8 mouse cellular contexts compared by ENCODE assay signal in the genomic region with DNA sequence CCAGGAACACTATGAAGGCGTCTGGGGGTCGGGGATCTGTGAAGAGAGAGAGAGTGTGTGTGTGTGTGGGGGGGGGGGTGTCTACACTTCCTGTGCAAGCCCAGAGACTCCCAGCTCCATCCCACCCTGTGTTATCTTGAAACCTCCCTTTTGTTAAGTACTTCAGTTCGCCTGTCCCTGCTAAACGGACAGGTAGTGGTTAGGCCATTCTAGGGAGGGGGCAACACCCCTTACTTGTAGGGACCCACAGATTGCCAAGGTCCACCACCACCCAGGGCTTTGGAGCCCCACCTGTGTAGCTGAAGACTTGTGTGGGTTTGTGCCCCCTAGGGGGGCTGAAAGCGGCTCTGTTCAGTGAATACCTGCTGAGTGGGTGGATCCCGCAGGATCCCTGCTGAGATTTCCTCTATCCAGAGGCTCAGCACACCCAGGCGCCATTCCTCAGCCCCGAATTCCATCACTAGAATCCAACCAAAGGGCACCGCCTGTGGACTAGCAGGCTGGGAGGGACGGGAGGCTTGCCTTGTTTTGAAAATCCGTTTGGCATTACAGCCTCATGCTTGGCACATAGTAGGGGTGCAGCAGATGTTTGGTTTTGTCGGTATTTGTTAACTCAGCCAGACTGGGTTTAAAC. TPM values are rescaled to one million over a fixed set of nuclear protein-coding genes. Genes with fewer than 3 reads are reported as not detected.
A peak's percentile ranks its signal among the peaks of the same experiment; 100 is the strongest.
DNase-seq lines count a peak whose midpoint lies in the region; ATAC-seq and TF ChIP-seq lines count a peak whose summit lies in the region.
"Had no signal": no experiment of that assay in that cellular context is flagged by ENCODE, and none has a peak within 500 bp of the region (broad histone marks: within the 10 kb centered on the region; RNA-seq: fewer than 3 reads in every experiment).

No protein-coding gene starts in this region.

- H3K9me3 ChIP-seq in embryonic facial prominence, embryonic 14.5 days (ENCODE audit: control insufficient read depth, low read length): no peaks in the 10 kb centered on the region
- no peaks in the 10 kb centered on the region for H3K9me3 ChIP-seq in limb, embryonic 14.5 days (ENCODE audit: control insufficient read depth, low read length)
- H3K9me3 ChIP-seq in neural tube, embryonic 15.5 days (replicated peaks): no peaks in the 10 kb centered on the region

- peaks cover 40% of the 10 kb centered on the region for H3K36me3 ChIP-seq in embryonic facial prominence, embryonic 14.5 days (ENCODE audit: control insufficient read depth, insufficient read depth, low read length)
- H3K36me3 ChIP-seq in limb, embryonic 14.5 days (ENCODE audit: control insufficient read depth, insufficient read depth, low read length): peaks cover 47% of the 10 kb centered on the region
- no peaks in the 10 kb centered on the region for H3K36me3 ChIP-seq in neural tube, embryonic 15.5 days

- peaks cover 16% of the 10 kb centered on the region for H3K27me3 ChIP-seq in embryonic facial prominence, embryonic 14.5 days (replicated peaks; ENCODE audit: control insufficient read depth, insufficient read depth, low read length)
- H3K27me3 ChIP-seq in limb, embryonic 14.5 days (ENCODE audit: control insufficient read depth, insufficient read depth, low read length): peaks cover 19% of the 10 kb centered on the region; the same call in 1 of the 2 replicates
- H3K27me3 ChIP-seq in neural tube, embryonic 15.5 days (replicated peaks): peaks cover 37% of the 10 kb centered on the region

- WGBS in embryonic facial prominence, embryonic 14.5 days: 8% methylated on average over 10 of the region's 12 CpGs
- 4% methylated on average over 12 of the region's 12 CpGs for WGBS in limb, embryonic 14.5 days
- 23% methylated on average over 12 of the region's 12 CpGs for WGBS in neural tube, embryonic 15.5 days

- H3K4me3 ChIP-seq in embryonic facial prominence, embryonic 14.5 days (ENCODE audit: low read depth, low read length): peak overlapping the region; percentile 77
- peak overlapping the region; percentile 77 for H3K4me3 ChIP-seq in limb, embryonic 14.5 days (replicated peaks; ENCODE audit: low read length)
- H3K4me3 ChIP-seq in neural tube, embryonic 15.5 days (replicated peaks): peak overlapping the region; percentile 46; the same call in 1 of the 2 replicates
- no peak overlapping the region for H3K4me3 ChIP-seq in layer of hippocampus, adult 2 months

- H3K4me2 ChIP-seq in embryonic facial prominence, embryonic 14.5 days (ENCODE audit: low read depth, low read length): peak overlapping the region; percentile 89
- peak overlapping the region; percentile 82 for H3K4me2 ChIP-seq in limb, embryonic 14.5 days (replicated peaks; ENCODE audit: low read depth, low read length, severe bottlenecking)
- peak overlapping the region; percentile 83 for H3K4me2 ChIP-seq in neural tube, embryonic 15.5 days

- no peak for TF ChIP-seq CTCF in layer of hippocampus, adult 2 months (conservative IDR thresholded peaks at IDR 0.05)

- no peak for ATAC-seq in embryonic facial prominence, embryonic 14.5 days (ENCODE audit: low read depth)
- no peak for ATAC-seq in limb, embryonic 14.5 days (ENCODE audit: low FRiP score, low read depth)
- no peak for ATAC-seq in neural tube, embryonic 15.5 days (ENCODE audit: low FRiP score)

- H3K4me1 ChIP-seq in embryonic facial prominence, embryonic 14.5 days (ENCODE audit: control insufficient read depth, insufficient read depth, low read length): peaks cover 40% of the 10 kb centered on the region
- H3K4me1 ChIP-seq in limb, embryonic 14.5 days (ENCODE audit: control insufficient read depth, insufficient read depth, low read length): peaks cover 49% of the 10 kb centered on the region
- H3K4me1 ChIP-seq in neural tube, embryonic 15.5 days: peaks cover 44% of the 10 kb centered on the region

- H3K9ac ChIP-seq in embryonic facial prominence, embryonic 14.5 days (ENCODE audit: low read depth, low read length): peak overlapping the region; percentile 77
- H3K9ac ChIP-seq in limb, embryonic 14.5 days (ENCODE audit: low read depth, low read length, severe bottlenecking): peak overlapping the region; percentile 63
- no peak overlapping the region for H3K9ac ChIP-seq in neural tube, embryonic 15.5 days (replicated peaks)

- TF ChIP-seq POLR2A in limb, embryonic 14.5 days (IDR thresholded peaks at IDR 0.05; ENCODE audit: borderline replicate concordance, extremely low read depth, insufficient read depth, insufficient read length): no peak

- H3K27ac ChIP-seq in embryonic facial prominence, embryonic 14.5 days (replicated peaks; ENCODE audit: low read depth, low read length): peak overlapping the region; percentile 95
- peak overlapping the region; percentile 80 for H3K27ac ChIP-seq in limb, embryonic 14.5 days (replicated peaks; ENCODE audit: low read depth, low read length)
- no peak overlapping the region for H3K27ac ChIP-seq in neural tube, embryonic 15.5 days (replicated peaks)
- H3K27ac ChIP-seq in layer of hippocampus, adult 2 months: no peak overlapping the region

- DNase-seq in kidney, postnatal 4 days: peak; percentile 27 to 49
- DNase-seq in kidney, adult 9 months: no peak
- no peak for DNase-seq in embryonic facial prominence, embryonic 14.5 days (ENCODE audit: low spot score)
- DNase-seq in limb, embryonic 14.5 days (ENCODE audit: low spot score): no peak
- DNase-seq in retina, embryonic 14.5 days (ENCODE audit: low spot score): no peak
- DNase-seq in layer of hippocampus, adult 2 months (ENCODE audit: low spot score in 2 of 2): no peak
- DNase-seq: adrenal gland, adult 8-10 months had no signal

RNA-seq across cellular contexts. Expression of gene Snai1, which starts 2.6 kb away (rescaled TPM):
- polyA plus RNA-seq in embryonic facial prominence, embryonic 14.5 days (2014; fragmentation: Nextera tagmentation; extraction: Ambion mirVana): 64.1 and 69.7 TPM in 2 replicates
- polyA plus RNA-seq in limb, embryonic 14.5 days (2012; rRNA removed): 123 and 187 TPM in 2 replicates
- polyA plus RNA-seq in limb, embryonic 14.5 days (2014; fragmentation: Nextera tagmentation; extraction: Ambion mirVana): 67.9 and 69.1 TPM in 2 replicates
- polyA plus RNA-seq in neural tube, embryonic 15.5 days (2015; fragmentation: Nextera tagmentation; extraction: Ambion mirVana): 6.3 and 8.6 TPM in 2 replicates
- under 1 TPM; 0.64 to 0.82 TPM for total RNA-seq in layer of hippocampus, adult 2 months (2021)

RNA-seq across cellular contexts. Expression of gene Spata2, which starts 47.9 kb away (rescaled TPM):
- 13.0 and 14.2 TPM in 2 replicates for polyA plus RNA-seq in embryonic facial prominence, embryonic 14.5 days (2014; fragmentation: Nextera tagmentation; extraction: Ambion mirVana)
- polyA plus RNA-seq in limb, embryonic 14.5 days (2012; rRNA removed): 17.8 and 23.0 TPM in 2 replicates
- polyA plus RNA-seq in limb, embryonic 14.5 days (2014; fragmentation: Nextera tagmentation; extraction: Ambion mirVana): 12.3 and 12.4 TPM in 2 replicates
- polyA plus RNA-seq in neural tube, embryonic 15.5 days (2015; fragmentation: Nextera tagmentation; extraction: Ambion mirVana): 27.0 and 28.6 TPM in 2 replicates
- 10 to 100 TPM; 80.9 to 82.4 TPM for total RNA-seq in layer of hippocampus, adult 2 months (2021)

RNA-seq across cellular contexts. Expression of gene Rnf114, which starts 48.1 kb away (rescaled TPM):
- 65.3 and 75.0 TPM in 2 replicates for polyA plus RNA-seq in embryonic facial prominence, embryonic 14.5 days (2014; fragmentation: Nextera tagmentation; extraction: Ambion mirVana)
- polyA plus RNA-seq in limb, embryonic 14.5 days (2012; rRNA removed): 83.6 and 102 TPM in 2 replicates
- polyA plus RNA-seq in limb, embryonic 14.5 days (2014; fragmentation: Nextera tagmentation; extraction: Ambion mirVana): 78.1 and 81.9 TPM in 2 replicates
- 98.4 and 106 TPM in 2 replicates for polyA plus RNA-seq in neural tube, embryonic 15.5 days (2015; fragmentation: Nextera tagmentation; extraction: Ambion mirVana)
- total RNA-seq in layer of hippocampus, adult 2 months (2021): 10 to 100 TPM; 50.9 to 51.6 TPM

Comparison
In these comparisons a context has a peak if more than half of its experiments do, and no peak if none do; other contexts are left out.
1. DNase-seq: peak in kidney, postnatal 4 days (2 of 2); none in kidney, adult 9 months (single experiment), embryonic facial prominence, embryonic 14.5 days (single experiment), limb, embryonic 14.5 days (single experiment), retina, embryonic 14.5 days (single experiment) and layer of hippocampus, adult 2 months (0 of 2).
2. H3K27ac ChIP-seq: peak in embryonic facial prominence, embryonic 14.5 days (single experiment) and limb, embryonic 14.5 days (single experiment); none in neural tube, embryonic 15.5 days (single experiment) and layer of hippocampus, adult 2 months (single experiment).
3. Peak in every context shown above with its lines, with median percentiles within 50 percentile points of each other: H3K4me2 ChIP-seq.